Mouse (Mus musculus) megakaryocyte, adult 5-6 weeks (primary cell): ENCODE data around the gene Rab1b. TPM values are rescaled to one million over a fixed set of nuclear protein-coding genes. Genes with fewer than 3 reads are reported as not detected.
"Not testable (repeated sequence)": the region's sequence is repeated elsewhere in the genome, so short reads cannot be mapped to it uniquely, and the experiment has no call there.

Source experiments
- ATAC-seq: 2 replicates; pipeline ENCODE4 v1.8.0; 2016; ENCODE audit warnings: mild to moderate bottlenecking, inconsistent platforms; ENCODE audit not compliant: poor library complexity, severe bottlenecking
- total RNA-seq, 2 experiments: library from RNA; stranded (forward) in 1 of 2; stranded (reverse) in 1 of 2; fragments of 153-499, 151-499 nt in 1 of 2; fragments of 221-1000, 200-1000 nt in 1 of 2; gene quantifications; 2 replicates each; pipeline versions ENCODE4 v1.2.3 to v1.2.4; 2015 to 2017

Gene Rab1b
- total RNA-seq, 2 experiments from 2014 or later, result 77.3 to 127 TPM

DNA sequence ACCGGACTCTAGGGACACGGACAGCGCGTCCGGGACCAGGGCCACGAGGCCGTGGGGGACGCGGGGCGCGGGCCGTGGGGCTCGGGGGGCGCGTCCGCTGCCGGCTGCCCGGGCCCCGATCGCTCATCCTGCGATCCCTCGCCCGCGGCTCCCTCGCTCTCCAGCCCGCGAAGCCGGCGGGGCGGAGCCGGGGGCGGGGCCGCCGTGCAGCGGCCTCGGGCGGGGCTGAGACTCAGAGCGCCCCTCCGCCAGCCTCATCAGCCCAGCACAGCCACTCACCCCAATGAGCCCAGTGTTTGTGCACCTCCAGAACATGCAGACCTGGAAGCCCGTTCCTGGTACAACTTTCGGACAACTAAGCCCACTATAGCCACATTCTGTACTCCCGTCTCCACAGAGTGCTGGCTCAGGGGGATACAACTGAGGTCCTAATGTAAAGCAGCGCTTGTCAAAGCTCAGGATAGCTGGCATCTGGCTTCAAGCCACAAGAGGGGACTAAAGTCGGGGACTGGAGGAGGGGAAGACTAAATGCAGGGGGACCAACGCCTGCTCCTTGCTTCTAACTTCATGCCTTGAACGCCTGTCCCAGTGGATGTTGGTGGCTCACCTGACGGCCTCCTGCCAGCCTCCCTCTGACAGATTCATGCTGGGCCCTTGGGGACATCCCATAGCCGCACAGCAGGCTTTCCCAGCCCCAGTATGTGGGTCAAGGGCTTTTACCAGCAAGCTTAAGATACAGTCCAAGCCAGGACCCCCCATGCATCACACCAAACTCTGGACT, 8.3 kb downstream of the Rab1b start, which contains the start of gene Cnih2:
TSS of gene Cnih2 (minus strand) at position 159 of the 781 bp plus-strand sequence.
- no peak for ATAC-seq

DNA sequence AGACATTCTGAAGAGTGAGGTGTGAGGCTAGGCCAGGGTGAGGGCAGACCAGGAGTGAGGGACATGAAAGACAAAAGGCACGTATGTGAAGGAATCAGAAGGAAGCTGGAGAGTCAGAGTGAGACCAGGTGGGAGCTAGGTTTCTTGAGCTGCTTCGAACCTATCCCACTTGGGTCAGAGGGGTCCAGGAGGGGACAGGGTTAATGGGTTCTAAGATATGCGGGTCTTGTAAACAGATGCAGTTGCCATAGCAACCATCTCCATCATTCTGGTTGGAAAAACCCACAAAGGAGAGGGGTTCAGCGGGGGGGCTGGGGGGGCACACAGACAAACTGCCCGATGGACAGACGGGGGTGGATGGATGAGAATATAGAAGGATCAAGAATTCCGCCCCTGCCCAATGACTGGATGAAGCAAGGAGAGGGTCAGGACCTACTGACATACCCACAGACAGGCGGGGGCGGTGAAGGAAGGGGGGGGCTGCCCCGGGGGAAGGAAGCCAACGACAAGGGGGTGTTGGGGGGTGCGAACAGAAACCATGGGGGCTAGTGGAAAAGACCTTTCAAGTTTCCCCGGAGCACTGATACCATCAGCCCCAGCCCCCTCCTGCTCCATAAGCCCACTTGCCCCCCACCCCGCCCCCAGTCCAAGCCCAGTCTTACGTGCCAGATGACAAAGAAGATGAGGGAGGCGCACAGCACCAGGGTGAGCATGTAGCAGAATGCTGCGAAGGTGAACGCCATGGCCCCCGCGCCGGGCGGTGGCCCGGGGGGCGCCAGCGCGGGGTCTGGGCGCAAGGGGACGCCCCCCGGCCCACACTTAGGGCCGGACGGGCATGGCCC, 9.1 kb downstream of the Rab1b start:
- no peak for ATAC-seq

DNA sequence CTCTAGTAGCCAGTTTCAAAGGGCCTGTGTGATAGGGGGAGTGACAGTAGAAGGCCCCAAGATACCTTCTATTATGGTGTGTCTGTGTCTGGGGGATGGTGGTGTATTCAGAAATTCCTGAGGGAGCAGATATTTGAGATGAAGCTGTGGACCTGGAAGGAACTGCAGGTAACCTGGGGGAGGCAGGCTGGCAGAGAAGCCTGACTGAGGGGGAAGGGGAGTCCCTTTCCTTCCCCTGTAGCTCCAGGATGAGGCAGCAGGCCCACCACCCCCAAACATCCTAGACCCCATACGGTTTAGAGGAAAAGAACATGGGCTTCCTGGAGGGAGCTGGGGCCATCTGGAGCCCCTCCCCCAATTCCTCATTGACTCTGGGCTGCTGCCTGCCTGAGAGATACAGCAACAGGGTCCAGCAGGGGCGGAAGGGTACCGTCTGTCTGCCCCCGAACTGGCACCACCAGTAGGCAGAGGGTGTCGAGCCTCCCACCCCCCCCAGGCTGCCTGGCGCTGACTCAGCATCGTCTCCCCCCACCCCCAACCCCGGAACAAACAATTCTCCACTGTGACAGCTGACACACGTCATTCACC, 10.9 kb downstream of the Rab1b start:
- ATAC-seq, result no peak

DNA sequence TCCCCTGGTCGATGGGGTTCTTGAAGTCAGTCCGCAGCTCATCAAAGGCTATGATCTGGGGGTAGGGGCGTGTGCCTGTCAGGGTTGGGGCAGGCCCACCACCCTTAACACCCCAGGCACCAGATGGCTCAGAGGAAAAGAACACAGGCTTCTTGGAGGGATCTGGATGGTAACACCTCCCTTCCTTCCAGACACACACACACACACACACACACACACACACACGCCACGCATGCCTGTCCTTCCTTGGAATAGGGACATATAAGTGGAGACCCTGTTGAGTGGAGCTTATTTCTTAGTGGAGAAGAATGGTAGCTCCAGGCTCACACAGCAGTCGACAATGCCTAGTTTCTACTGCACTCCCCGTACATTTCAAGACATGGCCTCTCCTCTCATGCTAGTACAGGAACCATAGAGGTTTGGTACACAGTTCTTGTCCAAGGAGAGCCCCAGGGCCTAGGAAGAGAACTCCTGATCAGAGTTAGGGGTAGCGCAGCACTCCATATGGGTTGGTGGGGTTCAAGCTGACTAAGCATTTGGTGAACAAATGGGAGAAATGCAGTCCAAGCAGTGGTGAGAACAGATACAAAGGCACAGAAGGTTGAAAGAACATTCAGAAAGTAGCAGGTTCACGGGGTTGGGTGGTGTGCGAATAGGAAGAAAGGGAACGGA, 12.0 kb downstream of the Rab1b start:
- ATAC-seq, result no peak

DNA sequence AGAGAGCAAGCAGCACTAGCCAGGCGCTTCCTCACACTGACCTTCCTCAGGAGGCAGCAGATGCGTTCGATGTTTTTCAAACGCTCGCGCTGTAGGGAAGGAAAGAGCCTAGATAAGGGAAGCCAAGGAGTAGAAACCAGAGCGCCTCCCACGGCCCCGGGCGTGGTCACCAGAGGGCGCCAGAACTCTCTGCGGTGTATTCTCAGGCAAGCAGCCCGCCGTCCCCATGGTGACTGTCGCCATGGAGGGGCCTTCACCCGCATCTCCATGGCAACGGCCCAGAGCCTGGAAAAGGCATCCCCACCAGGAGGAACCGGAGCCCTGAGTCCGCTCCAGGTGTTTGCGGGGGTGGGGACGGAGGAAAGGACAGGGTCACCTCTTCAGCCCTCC, 12.6 kb downstream of the Rab1b start:
- peak; percentile 93 for ATAC-seq

DNA sequence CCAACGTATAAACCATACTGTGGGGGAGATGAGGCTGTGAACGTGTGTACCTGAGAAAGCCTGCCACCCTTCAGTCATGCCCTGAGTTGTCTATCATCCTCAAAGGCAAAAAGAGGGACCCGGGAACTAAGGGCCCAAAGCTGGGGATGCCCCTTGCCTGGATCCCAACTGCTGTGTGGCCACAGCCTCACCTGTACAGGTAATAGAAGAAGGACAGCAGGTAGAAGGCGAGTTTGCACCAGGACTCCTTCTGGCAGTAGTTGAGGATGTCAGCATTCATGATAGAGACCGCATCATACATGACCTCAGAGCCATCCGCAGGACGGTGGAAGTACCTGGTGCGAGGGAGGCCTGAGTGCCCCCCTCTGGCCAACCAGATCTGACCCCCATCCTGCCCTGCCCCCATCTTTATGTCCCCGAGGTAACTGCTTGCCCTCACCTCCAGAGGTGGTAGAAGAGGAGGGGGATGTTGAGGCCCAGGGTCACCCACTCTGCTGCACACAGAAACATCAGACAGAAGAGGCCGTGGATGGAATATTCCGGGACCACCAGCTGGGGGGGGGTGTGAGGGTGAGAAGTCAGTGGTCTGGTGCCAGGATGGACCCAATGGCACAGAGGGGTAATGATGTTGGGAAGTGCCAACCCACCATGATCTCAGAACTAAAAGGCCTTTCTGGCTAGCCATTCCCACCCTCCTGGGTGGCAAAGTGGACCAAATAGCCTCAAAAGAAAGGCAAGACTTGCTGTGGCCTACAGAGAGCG, 13.2 kb downstream of the Rab1b start:
- ATAC-seq, result no peak

DNA sequence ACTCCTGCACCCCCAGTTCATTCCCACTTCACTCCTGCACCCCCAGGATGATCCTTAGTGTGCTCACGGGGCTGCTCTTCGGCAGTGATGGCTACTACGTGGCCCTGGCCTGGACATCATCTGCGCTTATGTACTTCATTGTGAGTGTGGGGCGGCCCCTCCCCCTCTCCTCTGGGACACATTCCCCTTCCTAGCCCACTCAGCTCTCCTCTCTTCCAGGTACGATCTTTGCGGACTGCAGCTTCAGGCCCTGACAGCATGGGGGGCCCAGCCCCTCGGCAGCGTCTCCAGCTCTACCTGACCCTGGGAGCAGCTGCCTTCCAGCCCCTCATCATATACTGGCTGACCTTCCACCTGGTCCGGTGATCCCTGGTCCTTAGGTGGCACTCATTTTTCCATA, 14.8 kb downstream of the Rab1b start:
- ATAC-seq, result no peak

DNA sequence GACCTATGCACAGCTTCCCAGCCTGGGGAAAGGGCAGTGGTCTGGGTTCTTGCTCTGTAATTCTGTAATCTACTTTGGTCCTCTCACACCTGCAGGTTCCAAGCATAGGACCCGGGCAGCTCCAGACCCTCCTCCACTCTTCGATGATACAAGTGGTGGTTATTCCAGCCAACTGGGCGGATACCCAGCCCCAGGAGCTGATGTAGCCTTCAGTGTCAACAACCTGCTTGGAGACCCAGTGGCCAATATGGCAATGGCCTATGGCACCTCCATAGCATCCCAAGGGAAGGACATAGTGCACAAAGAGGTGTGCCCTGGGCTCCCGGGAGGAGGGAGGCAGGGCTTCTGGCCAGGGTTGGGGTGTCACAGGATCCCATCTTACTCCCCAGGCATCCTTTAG, 17.5 kb downstream of the Rab1b start:
- ATAC-seq, result no peak

DNA sequence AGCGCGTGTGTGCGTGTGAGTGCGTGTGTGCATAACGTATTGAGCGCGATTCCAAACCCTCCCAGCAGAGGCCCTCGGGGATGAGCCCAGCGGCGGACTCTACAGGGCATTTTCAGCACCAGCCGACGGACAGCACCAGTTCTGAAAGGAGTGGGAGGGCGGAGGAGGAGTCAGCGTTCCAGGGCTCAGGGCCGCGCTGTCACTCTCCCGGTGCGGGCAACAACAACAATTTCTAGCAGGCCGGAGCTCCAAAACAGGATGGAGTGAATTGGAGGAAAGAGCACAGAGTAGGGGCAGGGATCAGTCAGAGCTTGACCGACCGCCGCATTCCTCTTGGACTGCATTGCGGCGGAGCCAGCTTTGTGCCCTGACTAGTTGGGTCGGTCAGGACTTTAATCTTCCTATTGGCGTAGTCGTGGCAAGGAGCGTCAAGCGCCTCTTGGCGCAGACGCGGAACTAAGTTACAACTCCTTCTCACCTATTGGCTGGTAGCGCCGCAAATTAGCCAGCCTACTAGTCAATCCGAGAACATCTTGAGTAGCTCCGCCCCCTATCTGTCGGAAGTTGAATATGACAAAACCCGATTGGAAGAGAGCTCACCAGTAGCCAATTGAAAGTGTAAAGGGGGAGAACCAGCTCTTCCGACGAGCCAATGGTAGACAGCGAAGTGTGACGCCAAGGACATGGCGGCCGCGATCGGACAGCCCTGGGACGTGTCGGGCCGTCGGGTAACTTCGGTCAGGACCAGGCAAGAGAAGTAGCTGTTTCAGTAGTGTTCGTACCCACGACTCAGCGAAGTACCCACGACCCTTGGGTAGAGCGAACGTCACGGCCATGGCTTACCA, 18.8 kb downstream of the Rab1b start, which contains the start of gene Yif1a:
TSS of gene Yif1a (plus strand) at position 655 of the 845 bp plus-strand sequence.
- peak; percentile 91 for ATAC-seq

DNA sequence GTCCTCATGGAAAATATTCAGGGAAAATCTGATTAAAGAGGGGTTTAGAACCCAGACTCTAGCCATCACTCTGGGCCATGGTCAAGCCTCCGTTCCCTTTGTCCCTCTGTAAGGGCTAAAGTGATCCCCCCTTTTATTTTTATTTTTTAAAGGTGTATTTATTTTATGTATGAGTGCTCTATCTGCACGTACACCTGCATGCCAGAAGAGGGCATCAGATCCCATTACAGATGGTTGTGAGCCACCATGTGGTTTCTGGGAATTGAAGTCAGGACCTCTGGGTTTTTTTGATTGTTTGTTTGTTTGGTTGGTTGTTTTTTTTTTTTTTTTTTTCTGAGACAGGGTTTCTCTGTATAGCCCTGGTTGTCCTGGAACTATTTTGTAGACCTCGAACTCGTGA, 20.3 kb downstream of the Rab1b start:
- ATAC-seq, result not testable (repeated sequence)

DNA sequence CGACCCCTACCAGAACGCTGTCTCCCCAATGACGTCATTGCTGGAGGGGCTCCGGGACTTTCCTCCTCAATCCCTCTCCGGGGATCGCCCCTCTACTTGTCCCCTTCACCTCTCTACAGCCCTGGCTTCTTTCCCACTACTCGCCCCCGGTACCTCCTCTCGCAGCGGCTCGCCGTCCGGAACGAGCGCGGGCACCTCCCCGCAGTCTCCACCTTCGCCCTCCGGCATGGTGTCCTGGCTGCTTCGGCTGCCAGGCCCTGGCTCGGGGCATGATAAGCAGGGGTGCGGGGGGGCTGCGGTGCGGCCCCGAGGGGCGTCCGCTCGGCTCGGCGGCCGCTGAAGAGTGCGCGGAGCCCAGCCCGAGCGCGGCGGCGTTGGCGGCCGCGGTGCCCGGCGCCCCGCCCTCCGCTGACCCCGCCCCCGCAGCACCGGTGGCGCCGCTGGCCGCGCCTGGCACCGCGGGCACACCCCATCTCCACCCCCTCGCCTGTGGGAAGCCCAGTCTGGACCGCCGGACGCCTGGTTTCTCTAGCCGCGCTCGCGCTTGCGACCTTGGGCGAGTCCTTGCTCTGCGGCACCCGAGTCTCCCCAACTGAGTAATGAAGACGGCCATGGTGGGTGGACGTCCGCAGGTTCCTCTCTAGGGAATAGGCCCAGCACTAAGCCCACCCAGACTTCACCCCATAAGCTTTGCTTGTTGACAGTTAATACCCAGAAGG, 21.6 kb downstream of the Rab1b start, which contains the start of gene Tmem151a:
TSS of gene Tmem151a (minus strand) at position 387 of the 719 bp plus-strand sequence.
- 0 out of 2 replicates have a peak, but pooled peaks have one; percentile 20 for ATAC-seq

DNA sequence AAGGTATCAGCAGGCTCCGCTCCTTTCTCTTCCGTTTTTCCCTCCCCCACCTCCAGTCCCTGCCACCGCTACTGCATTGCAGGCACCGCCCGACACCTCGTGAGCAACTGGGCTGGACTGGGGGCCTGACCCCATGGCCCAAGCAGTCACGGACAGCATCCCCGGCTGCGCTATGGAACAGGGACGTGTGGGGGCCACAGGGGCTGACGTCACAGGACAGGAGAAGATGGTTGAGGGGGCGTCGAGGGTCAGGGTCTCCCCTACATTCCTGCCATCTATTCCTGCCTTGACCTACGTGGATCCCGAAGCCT, 22.1 kb downstream of the Rab1b start:
- ATAC-seq, result no peak

DNA sequence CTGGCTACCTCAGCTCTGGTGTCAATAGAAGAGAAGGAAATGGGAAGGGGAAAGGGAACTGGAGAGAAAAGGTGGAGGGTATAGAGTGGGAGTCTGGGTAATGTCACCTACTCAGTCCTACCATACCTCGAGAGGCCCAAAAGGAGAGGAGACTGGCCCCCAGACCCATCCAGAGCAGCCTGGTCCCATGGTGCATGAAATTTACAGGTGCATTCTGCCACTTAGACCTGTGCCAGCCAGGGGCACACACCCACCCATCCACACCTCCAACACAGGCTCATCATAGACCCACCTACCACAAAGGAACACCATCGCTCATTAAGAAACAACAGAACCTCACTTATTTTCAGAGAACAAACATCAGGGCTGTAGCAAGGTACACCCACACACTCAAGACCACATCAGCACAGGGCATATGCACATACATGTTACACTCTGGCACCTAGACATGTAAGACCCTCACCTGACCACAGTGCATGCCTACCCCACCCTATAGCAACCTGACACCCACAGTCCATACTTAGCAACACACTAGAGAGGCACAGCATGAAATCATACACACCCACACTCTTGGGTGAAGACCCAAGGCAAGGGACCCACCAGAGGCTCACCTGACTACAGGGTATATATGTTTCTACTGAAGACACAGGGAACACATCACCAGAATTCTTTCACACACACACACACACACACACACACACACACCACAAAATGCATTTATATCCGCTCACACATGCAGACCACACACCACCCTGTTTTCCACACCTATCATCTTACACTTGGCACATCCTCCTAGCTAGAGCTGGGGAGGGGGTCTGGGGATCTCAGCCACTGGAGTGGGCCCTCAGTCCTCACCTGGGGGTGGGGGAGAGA, 22.7 kb downstream of the Rab1b start:
- no peak for ATAC-seq

DNA sequence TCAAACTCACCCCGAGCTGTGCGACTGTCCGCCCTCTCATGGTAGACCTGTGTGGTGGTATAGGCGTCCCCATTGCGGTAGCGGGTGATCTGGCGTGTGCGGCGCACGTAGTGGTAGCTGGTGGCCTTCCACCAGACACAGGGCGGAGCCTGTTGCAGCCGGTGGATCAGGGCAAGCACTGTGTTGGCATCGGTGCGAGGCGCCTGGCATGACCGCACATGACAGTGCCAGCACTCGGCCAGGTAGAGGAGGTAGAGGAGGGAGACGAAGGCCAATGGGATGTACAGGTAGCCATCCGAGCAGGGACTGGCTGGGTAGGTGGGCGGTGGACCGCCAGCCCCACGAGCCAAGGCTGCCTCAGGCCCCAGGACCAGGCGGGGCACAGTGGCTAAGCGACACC, 24.3 kb downstream of the Rab1b start:
- no peak for ATAC-seq

DNA sequence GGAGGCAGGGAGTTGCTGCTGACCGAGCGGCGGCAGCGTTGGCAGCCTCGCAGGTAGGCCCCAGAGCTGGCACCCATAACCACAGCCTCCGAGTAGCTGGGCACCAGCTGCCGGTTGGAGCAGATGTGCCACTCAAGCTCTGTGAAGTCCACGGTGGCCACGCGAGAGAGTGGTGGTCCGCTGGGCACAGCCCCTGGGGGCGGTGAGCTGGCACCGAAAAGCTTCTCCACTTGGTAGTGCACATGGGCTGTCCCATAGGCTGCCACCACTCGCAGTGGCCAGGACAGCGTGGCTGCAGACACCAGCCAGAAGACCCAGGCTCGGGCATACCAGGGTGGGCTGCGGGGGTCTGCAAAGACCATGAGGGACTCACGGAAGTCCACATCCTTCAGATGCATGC, 24.9 kb downstream of the Rab1b start:
- ATAC-seq, result no peak

DNA sequence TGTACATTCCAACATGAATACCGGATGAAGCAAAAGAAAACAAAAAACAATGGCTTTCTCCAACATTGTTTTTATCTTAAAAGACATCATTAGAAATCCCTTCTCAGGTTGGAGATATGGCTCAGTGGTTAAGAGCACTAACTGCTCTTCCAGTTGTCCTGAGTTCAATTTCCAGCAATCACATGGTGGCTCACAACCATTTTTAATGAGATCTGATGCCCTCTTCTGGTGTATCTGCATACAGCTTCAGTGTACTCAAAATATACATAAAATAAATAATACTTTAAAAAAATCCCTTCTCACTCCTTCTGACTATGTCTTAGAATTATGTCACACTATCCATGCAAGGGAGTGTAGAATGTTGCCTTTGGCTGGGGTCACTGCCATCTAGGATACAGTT, 27.6 kb downstream of the Rab1b start:
- ATAC-seq, result no peak

DNA sequence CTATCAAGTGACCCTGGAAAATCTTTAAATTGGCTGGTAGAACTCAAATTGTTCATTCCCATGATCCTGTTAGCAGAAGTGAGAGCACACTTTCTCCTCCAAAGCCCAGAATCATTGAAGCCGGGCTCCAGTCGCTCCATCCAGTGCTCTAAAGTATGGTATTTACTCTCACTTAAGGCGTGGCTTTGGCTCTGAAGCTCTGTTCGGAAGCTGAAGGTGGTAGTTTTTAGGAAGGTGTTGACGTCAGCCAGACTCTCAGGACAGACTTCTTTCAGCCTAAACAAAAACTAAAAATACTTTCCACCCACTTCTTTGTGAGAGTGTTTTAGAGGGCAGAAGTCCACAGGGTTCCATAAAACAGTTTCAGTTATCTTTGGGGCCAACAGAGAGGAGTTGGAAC, 33.4 kb downstream of the Rab1b start:
- no peak for ATAC-seq

DNA sequence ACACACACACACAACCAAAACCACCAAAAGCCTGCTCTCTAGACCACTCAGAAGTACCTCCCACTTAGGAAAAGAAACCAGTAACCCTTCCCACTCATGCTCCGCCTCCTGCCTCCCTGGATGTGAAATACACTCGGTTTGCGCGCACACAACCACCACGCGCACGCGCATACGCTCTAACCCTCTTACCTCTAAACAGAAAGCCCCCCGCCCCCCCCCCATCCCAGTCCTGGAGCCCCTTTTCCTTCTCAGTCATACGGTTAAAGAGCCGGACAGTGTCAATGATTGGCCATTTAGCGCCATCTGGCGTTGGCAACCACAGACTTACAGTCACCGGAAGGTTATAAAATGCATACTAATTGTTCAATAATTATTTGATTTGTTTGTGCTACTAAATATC, 33.8 kb downstream of the Rab1b start:
- ATAC-seq, result peak; percentile 50
